Mouse (Mus musculus) MEL (cell line): Measurements from ENCODE around the gene Tbc1d10c. TPM values are rescaled to one million over a fixed set of nuclear protein-coding genes. Genes with fewer than 3 reads are reported as not detected.

ENCODE experiments used
- polyA plus RNA-seq, 2 experiments: library from polyadenylated mRNA; stranded (reverse) in 1 of 2; unstranded in 1 of 2; fragments of >175 nt in 1 of 2; fragments of >200 nt in 1 of 2; gene quantifications; 2 replicates each; pipeline versions ENCODE4 v1.2.1 to v1.2.4; 2012; ENCODE audit warnings: low replicate concordance in 2 of 2, low read depth in 1 of 2; ENCODE audit not compliant: insufficient read length in 2 of 2, insufficient read depth in 1 of 2, missing spikeins in 1 of 2
- total RNA-seq: library from RNA; depleted of rRNA; stranded (reverse); fragments of 300-350 nt; gene quantifications from 2 replicates; pipeline ENCODE4 v1.2.3, GENCODE M21; 2012; rRNA removed

Tbc1d10c gene
- total and polyA plus RNA-seq, 3 experiments: 14.0 to 15.5 TPM; not detected in 1

Other genes with a start within 250 kb of the Tbc1d10c start
Only the 30 nearest of the 31 such genes appear.
- gene Aldh3b3, start 232.6 kb downstream of the Tbc1d10c start, total RNA-seq: not detected in 2 replicates
- gene Aldh3b3, start 232.6 kb downstream of the Tbc1d10c start, polyA plus RNA-seq: not detected
- gene Aldh3b2, start 219.0 kb downstream of the Tbc1d10c start, total RNA-seq: not detected in 2 replicates
- not detected for gene Aldh3b2, start 219.0 kb downstream of the Tbc1d10c start, polyA plus RNA-seq
- 3.3 and 5.9 TPM in 2 replicates for gene Acy3, start 204.7 kb downstream of the Tbc1d10c start, total RNA-seq
- gene Acy3, start 204.7 kb downstream of the Tbc1d10c start, polyA plus RNA-seq: 10 to 100 TPM in 1 of 2 experiments, not detected in 1; 12.1 TPM
- gene Tbx10, start 198.5 kb downstream of the Tbc1d10c start, total RNA-seq: not detected in 2 replicates
- gene Tbx10, start 198.5 kb downstream of the Tbc1d10c start, polyA plus RNA-seq: not detected
- gene Nudt8, start 190.7 kb downstream of the Tbc1d10c start, total RNA-seq: 64.8 and 71.5 TPM in 2 replicates
- 10 to 100 TPM in 1 of 2 experiments, not detected in 1; 58.1 TPM for gene Nudt8, start 190.7 kb downstream of the Tbc1d10c start, polyA plus RNA-seq
- 1.8 and 3.6 TPM in 2 replicates for gene Gm49405, start 190.7 kb downstream of the Tbc1d10c start, total RNA-seq
- gene Gm49405, start 190.7 kb downstream of the Tbc1d10c start, polyA plus RNA-seq: 1 to 10 TPM in 1 of 2 experiments, not detected in 1; 5.7 TPM
- 6.8 and 9.9 TPM in 2 replicates for gene Doc2g, start 188.0 kb downstream of the Tbc1d10c start, total RNA-seq
- gene Doc2g, start 188.0 kb downstream of the Tbc1d10c start, polyA plus RNA-seq: 10 to 100 TPM in 1 of 2 experiments, not detected in 1; 16.0 TPM
- 235 and 267 TPM in 2 replicates for gene Ndufv1, start 178.5 kb downstream of the Tbc1d10c start, total RNA-seq
- 100 to 1,000 TPM in 1 of 2 experiments, not detected in 1; 218 TPM for gene Ndufv1, start 178.5 kb downstream of the Tbc1d10c start, polyA plus RNA-seq
- gene Gstp1, start 153.3 kb downstream of the Tbc1d10c start, total RNA-seq: 251 and 270 TPM in 2 replicates
- 100 to 1,000 TPM in 1 of 2 experiments, not detected in 1; 369 TPM for gene Gstp1, start 153.3 kb downstream of the Tbc1d10c start, polyA plus RNA-seq
- gene Gstp2, start 145.3 kb downstream of the Tbc1d10c start, total RNA-seq: 7.4 TPM in 1 of 2 replicates, not detected in the other
- gene Gstp2, start 145.3 kb downstream of the Tbc1d10c start, polyA plus RNA-seq: under 1 TPM in 1 of 2 experiments, not detected in 1; 0.65 TPM
- not detected in 2 replicates for gene Gstp3, start 131.7 kb downstream of the Tbc1d10c start, total RNA-seq
- gene Gstp3, start 131.7 kb downstream of the Tbc1d10c start, polyA plus RNA-seq: under 1 TPM in 1 of 2 experiments, not detected in 1; 0.84 TPM
- gene Cabp2, start 109.7 kb downstream of the Tbc1d10c start, total RNA-seq: not detected in 2 replicates
- gene Cabp2, start 109.7 kb downstream of the Tbc1d10c start, polyA plus RNA-seq: under 1 TPM in 1 of 2 experiments, not detected in 1; 0.14 TPM
- 53.4 and 53.5 TPM in 2 replicates for gene Cdk2ap2, start 94.1 kb downstream of the Tbc1d10c start, total RNA-seq
- 10 to 100 TPM in 1 of 2 experiments, not detected in 1; 97.6 TPM for gene Cdk2ap2, start 94.1 kb downstream of the Tbc1d10c start, polyA plus RNA-seq
- 18.4 and 25.3 TPM in 2 replicates for gene Pitpnm1, start 91.3 kb downstream of the Tbc1d10c start, total RNA-seq
- gene Pitpnm1, start 91.3 kb downstream of the Tbc1d10c start, polyA plus RNA-seq: 10 to 100 TPM in 1 of 2 experiments, not detected in 1; 51.2 TPM
- 37.8 and 40.0 TPM in 2 replicates for gene Aip, start 65.4 kb downstream of the Tbc1d10c start, total RNA-seq
- gene Aip, start 65.4 kb downstream of the Tbc1d10c start, polyA plus RNA-seq: 100 to 1,000 TPM in 1 of 2 experiments, not detected in 1; 101 TPM
- not detected in 2 replicates for gene Gpr152, start 51.5 kb downstream of the Tbc1d10c start, total RNA-seq
- under 1 TPM in 1 of 2 experiments, not detected in 1; 0.03 TPM for gene Gpr152, start 51.5 kb downstream of the Tbc1d10c start, polyA plus RNA-seq
- 0.08 and 0.13 TPM in 2 replicates for gene Cabp4, start 47.3 kb downstream of the Tbc1d10c start, total RNA-seq
- gene Cabp4, start 47.3 kb downstream of the Tbc1d10c start, polyA plus RNA-seq: under 1 TPM in 1 of 2 experiments, not detected in 1; 0.24 TPM
- 54.1 and 55.5 TPM in 2 replicates for gene Coro1b, start 42.7 kb downstream of the Tbc1d10c start, total RNA-seq
- 100 to 1,000 TPM in 1 of 2 experiments, not detected in 1; 111 TPM for gene Coro1b, start 42.7 kb downstream of the Tbc1d10c start, polyA plus RNA-seq
- 75.7 and 80.3 TPM in 2 replicates for gene Ptprcap, start 37.7 kb downstream of the Tbc1d10c start, total RNA-seq
- gene Ptprcap, start 37.7 kb downstream of the Tbc1d10c start, polyA plus RNA-seq: 10 to 100 TPM in 1 of 2 experiments, not detected in 1; 67.9 TPM
- gene Rps6kb2, start 27.9 kb downstream of the Tbc1d10c start, total RNA-seq: 7.4 and 8.7 TPM in 2 replicates
- gene Rps6kb2, start 27.9 kb downstream of the Tbc1d10c start, polyA plus RNA-seq: 10 to 100 TPM in 1 of 2 experiments, not detected in 1; 19.8 TPM
- gene Carns1, start 15.8 kb downstream of the Tbc1d10c start, total RNA-seq: 0.39 and 0.81 TPM in 2 replicates
- under 1 TPM in 1 of 2 experiments, not detected in 1; 0.63 TPM for gene Carns1, start 15.8 kb downstream of the Tbc1d10c start, polyA plus RNA-seq
- 437 and 453 TPM in 2 replicates for gene Ppp1ca, start 781 bp upstream of the Tbc1d10c start, total RNA-seq
- 100 to 1,000 TPM; 455 to 505 TPM for gene Ppp1ca, start 781 bp upstream of the Tbc1d10c start, polyA plus RNA-seq
- gene Rad9a, start 10.4 kb upstream of the Tbc1d10c start, total RNA-seq: 20.5 and 21.3 TPM in 2 replicates
- gene Rad9a, start 10.4 kb upstream of the Tbc1d10c start, polyA plus RNA-seq: 10 to 100 TPM in 1 of 2 experiments, not detected in 1; 37.9 TPM
- gene Clcf1, start 23.0 kb upstream of the Tbc1d10c start, total RNA-seq: 0.13 and 0.42 TPM in 2 replicates
- gene Clcf1, start 23.0 kb upstream of the Tbc1d10c start, polyA plus RNA-seq: 1 to 10 TPM in 1 of 2 experiments, not detected in 1; 2.3 TPM
- not detected in 2 replicates for gene AC109138.7, start 23.1 kb upstream of the Tbc1d10c start, total RNA-seq
- not detected for gene AC109138.7, start 23.1 kb upstream of the Tbc1d10c start, polyA plus RNA-seq
- 18.5 and 21.1 TPM in 2 replicates for gene Pold4, start 40.6 kb upstream of the Tbc1d10c start, total RNA-seq
- 10 to 100 TPM in 1 of 2 experiments, not detected in 1; 40.4 TPM for gene Pold4, start 40.6 kb upstream of the Tbc1d10c start, polyA plus RNA-seq
- gene Ssh3, start 77.9 kb upstream of the Tbc1d10c start, total RNA-seq: 7.4 and 9.2 TPM in 2 replicates
- 10 to 100 TPM in 1 of 2 experiments, not detected in 1; 14.1 TPM for gene Ssh3, start 77.9 kb upstream of the Tbc1d10c start, polyA plus RNA-seq
- gene Ankrd13d, start 91.9 kb upstream of the Tbc1d10c start, total RNA-seq: 0.96 and 1.4 TPM in 2 replicates
- gene Ankrd13d, start 91.9 kb upstream of the Tbc1d10c start, polyA plus RNA-seq: 1 to 10 TPM in 1 of 2 experiments, not detected in 1; 2.6 TPM
- gene Grk2, start 114.9 kb upstream of the Tbc1d10c start, total RNA-seq: 65.1 and 75.2 TPM in 2 replicates
- gene Grk2, start 114.9 kb upstream of the Tbc1d10c start, polyA plus RNA-seq: 100 to 1,000 TPM in 1 of 2 experiments, not detected in 1; 105 TPM
- 20.3 and 24.8 TPM in 2 replicates for gene Kdm2a, start 207.0 kb upstream of the Tbc1d10c start, total RNA-seq
- gene Kdm2a, start 207.0 kb upstream of the Tbc1d10c start, polyA plus RNA-seq: 10 to 100 TPM in 1 of 2 experiments, not detected in 1; 55.9 TPM